Mouse (Mus musculus) bone marrow macrophage, adult 2 months (primary cell): ENCODE data around the gene Mecr.

ENCODE experiments used
- CTCF ChIP-seq: IDR thresholded peaks from 2 replicates; pipeline ENCODE4 v1.5.1; 2012; ENCODE audit warnings: low read depth, mild to moderate bottlenecking, low read length, moderate library complexity
- POLR2A ChIP-seq: IDR thresholded peaks from 2 replicates; pipeline ENCODE4 v1.6.1; 2012; ENCODE audit warnings: mild to moderate bottlenecking, low read depth, low read length, borderline replicate concordance

GRCm38 (mm10) chr4:131897109-131897508 is 53.8 kb downstream of the Mecr start:
- TF ChIP-seq CTCF: no peak
- TF ChIP-seq POLR2A: no peak
